8 mouse cellular contexts compared by ENCODE assay signal in the genomic region with DNA sequence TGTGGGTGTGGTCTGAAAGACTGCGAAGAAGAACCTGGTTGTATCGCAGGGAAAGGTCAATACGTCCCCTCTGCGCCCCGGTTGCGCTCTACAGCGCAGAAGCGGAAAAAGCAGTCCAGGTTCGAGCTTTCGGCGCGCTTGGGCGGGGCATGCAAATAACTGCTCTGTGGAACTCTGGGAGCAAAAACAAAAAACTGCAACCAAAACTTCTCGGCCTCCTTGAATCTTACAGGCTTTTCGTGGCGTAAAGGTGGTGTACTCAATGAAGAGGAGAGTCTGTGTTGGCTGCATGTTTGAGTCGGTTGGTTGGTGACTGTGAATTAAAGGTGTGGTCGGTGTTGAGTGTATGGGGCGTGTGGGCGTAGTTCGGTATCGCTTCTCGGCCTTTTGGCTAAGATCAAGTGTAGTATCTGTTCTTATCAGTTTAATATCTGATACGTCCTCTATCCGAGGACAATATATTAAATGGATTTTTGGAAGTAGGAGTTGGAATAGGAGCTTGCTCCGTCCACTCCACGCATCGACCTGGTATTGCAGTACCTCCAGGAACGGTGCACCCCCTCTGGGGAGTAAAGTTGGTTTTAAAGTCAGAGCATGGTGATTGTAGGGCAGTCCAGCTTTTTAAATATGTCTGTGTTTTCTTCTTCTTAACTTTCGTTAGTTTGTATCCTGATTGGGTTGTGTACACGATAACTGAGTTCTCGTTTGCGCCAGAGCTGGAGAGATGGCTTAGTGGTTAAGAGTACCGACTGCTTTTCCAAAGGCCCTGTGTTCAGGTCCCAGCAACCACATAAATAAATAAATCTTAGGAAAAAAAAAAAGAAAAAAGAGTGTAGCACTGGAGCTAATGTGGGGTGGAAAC. TPM values are rescaled to one million over a fixed set of nuclear protein-coding genes. Genes with fewer than 3 reads are reported as not detected.
DNase-seq lines count a peak whose midpoint lies in the region; ATAC-seq and TF ChIP-seq lines count a peak whose summit lies in the region.

TSS of gene Rdm1 (plus strand) at position 201 of the 862 bp plus-strand sequence.

- peak; percentile 91 for TF ChIP-seq POLR2A in heart, adult 2 months (IDR thresholded peaks at IDR 0.05; ENCODE audit: insufficient read depth, low read depth, low read length)

- peak; percentile 93 for ATAC-seq in embryonic facial prominence, embryonic 14.5 days (ENCODE audit: low read depth)
- ATAC-seq in limb, embryonic 15.5 days (ENCODE audit: insufficient number of reproducible peaks, low FRiP score, low TSS enrichment, low read depth) = peak; percentile 91
- peak; percentile 85 for ATAC-seq in monocyte, adult 5-6 weeks (replicated peaks; ENCODE audit: insufficient number of reproducible peaks, low FRiP score, low TSS enrichment, poor library complexity, severe bottlenecking)

- DNase-seq in 416B (ENCODE audit: low read depth) = peak; percentile 99
- peak; percentile 50 to 77 for DNase-seq in adrenal gland, postnatal 4 days (ENCODE audit: low spot score in 2 of 2)
- DNase-seq in embryonic facial prominence, embryonic 14.5 days (ENCODE audit: low spot score) = peak; percentile 97
- DNase-seq in heart, adult 2 months = peak; percentile 81 to 86
- DNase-seq in kidney, adult 8-10 months = peak; percentile 82 to 85
- peak; percentile 84 to 91 for DNase-seq in spleen, postnatal 4 days (ENCODE audit: low spot score in 2 of 2)

- H3K79me2 ChIP-seq in heart, adult 2 months (replicated peaks; ENCODE audit: control insufficient read depth, insufficient read depth, low read length) = no peaks in the 10 kb centered on the region

- TF ChIP-seq EP300 in heart, adult 2 months (IDR thresholded peaks at IDR 0.05; ENCODE audit: insufficient read depth, low read depth, low read length) = peak; percentile 75; the same call in 1 of the 2 replicates

- no peaks in the 10 kb centered on the region for H3K9me3 ChIP-seq in embryonic facial prominence, embryonic 14.5 days (ENCODE audit: control insufficient read depth, low read length)
- H3K9me3 ChIP-seq in limb, embryonic 15.5 days = no peaks in the 10 kb centered on the region

- H3K27ac ChIP-seq in embryonic facial prominence, embryonic 14.5 days (replicated peaks; ENCODE audit: low read depth, low read length) = peak within 1 kb of the TSS; percentile 97
- H3K27ac ChIP-seq in heart, adult 2 months = peak within 1 kb of the TSS; percentile 91
- peak within 1 kb of the TSS; percentile 99 for H3K27ac ChIP-seq in limb, embryonic 15.5 days

- peak within 1 kb of the TSS; percentile 74 for H3K9ac ChIP-seq in embryonic facial prominence, embryonic 14.5 days (ENCODE audit: low read depth, low read length)
- peak within 1 kb of the TSS; percentile 92 for H3K9ac ChIP-seq in heart, adult 2 months (ENCODE audit: low read depth, low read length)
- H3K9ac ChIP-seq in limb, embryonic 15.5 days = peak within 1 kb of the TSS; percentile 58

- intact Hi-C loops in heart, adult 2 months (cut with DNase I) = loop anchor here (2.0 kb wide), 1 partner anchor 74 kb away; the partner anchor contains the start of gene Nbr1

- H3K4me1 ChIP-seq in embryonic facial prominence, embryonic 14.5 days (ENCODE audit: control insufficient read depth, insufficient read depth, low read length) = peaks cover 5% of the 10 kb centered on the region; the same call in 1 of the 2 replicates
- H3K4me1 ChIP-seq in heart, adult 2 months (ENCODE audit: control insufficient read depth, insufficient read depth, low read length) = no peaks in the 10 kb centered on the region
- H3K4me1 ChIP-seq in limb, embryonic 15.5 days = 0 out of 2 replicates have a peak, but pooled peaks cover 5% of the 10 kb centered on the region

- 0% methylated on average over 31 of the region's 34 CpGs for WGBS in embryonic facial prominence, embryonic 14.5 days
- under 1% methylated on average over 34 of the region's 34 CpGs for WGBS in heart, adult 2 months
- WGBS in limb, embryonic 15.5 days = under 1% methylated on average over 34 of the region's 34 CpGs

- no peak for TF ChIP-seq CTCF in heart, adult 2 months (IDR thresholded peaks at IDR 0.05)

- no peaks in the 10 kb centered on the region for H3K27me3 ChIP-seq in embryonic facial prominence, embryonic 14.5 days (replicated peaks; ENCODE audit: control insufficient read depth, insufficient read depth, low read length)
- no peaks in the 10 kb centered on the region for H3K27me3 ChIP-seq in heart, adult 2 months (ENCODE audit: control insufficient read depth, insufficient read depth, low read length)
- H3K27me3 ChIP-seq in limb, embryonic 15.5 days = no peaks in the 10 kb centered on the region

- H3K36me3 ChIP-seq in embryonic facial prominence, embryonic 14.5 days (ENCODE audit: control insufficient read depth, insufficient read depth, low read length) = no peaks in the 10 kb centered on the region
- H3K36me3 ChIP-seq in heart, adult 2 months (ENCODE audit: control insufficient read depth, insufficient read depth, low read length) = no peaks in the 10 kb centered on the region
- 0 out of 2 replicates have a peak, but pooled peaks cover 3% of the 10 kb centered on the region for H3K36me3 ChIP-seq in limb, embryonic 15.5 days

- H3K4me3 ChIP-seq in embryonic facial prominence, embryonic 14.5 days (ENCODE audit: low read depth, low read length) = peak within 1 kb of the TSS; percentile 47
- H3K4me3 ChIP-seq in heart, adult 2 months = peak within 1 kb of the TSS; percentile 66
- H3K4me3 ChIP-seq in limb, embryonic 15.5 days = peak within 1 kb of the TSS; percentile 54

- peak within 1 kb of the TSS; percentile 81 for H3K4me2 ChIP-seq in embryonic facial prominence, embryonic 14.5 days (ENCODE audit: low read depth, low read length)
- H3K4me2 ChIP-seq in limb, embryonic 15.5 days = peak within 1 kb of the TSS; percentile 64

RNA-seq across cellular contexts. Expression of gene Rdm1, which starts in this region (rescaled TPM):
- total RNA-seq in adrenal gland, postnatal 4 days (2021) = 10 to 100 TPM; 29.1 to 33.0 TPM
- 34.9 and 39.4 TPM in 2 replicates for polyA plus RNA-seq in embryonic facial prominence, embryonic 14.5 days (2014; fragmentation: Nextera tagmentation; extraction: Ambion mirVana)
- 10 to 100 TPM; 45.6 to 49.5 TPM for total RNA-seq in heart, adult 2 months (2021)
- polyA plus RNA-seq in heart, adult 2 months (2012; rRNA removed) = 42.3 and 49.8 TPM in 2 replicates
- polyA plus RNA-seq in limb, embryonic 15.5 days (2015; fragmentation: Nextera tagmentation; extraction: Ambion mirVana) = 44.1 and 47.8 TPM in 2 replicates
- total RNA-seq in monocyte, adult 5-6 weeks (2017) = 9.4 to 22.4 TPM (median 18.2 TPM) in 3 replicates

Comparison
In these comparisons a context has a peak if more than half of its experiments do, and no peak if none do; other contexts are left out.
1. Peak in every context shown above with its lines: DNase-seq, ATAC-seq, H3K4me3 ChIP-seq and H3K27ac ChIP-seq.